Mouse (Mus musculus) lung, postnatal 0 days (tissue): ENCODE measurements at regions not wholly inside any gene's neighbourhood (a gene's known extent, or its start where the extent isn't known, plus 50 kb on each side); places are given as distances from the start of the nearest gene placed in this dataset.

Experiments
- ATAC-seq: fragments of 200-750 bp; cut with Nextera tagmentation; 2 replicates; pipeline ENCODE4 v1.8.0; 2017; ENCODE audit warnings: moderate library complexity
- DNase-seq: peaks from one replicate; pipeline ENCODE4 v3.0.0-alpha.2; 2016; ENCODE audit warnings: low spot score
- H3K27ac ChIP-seq: fragments of 300-500 bp; sonication (generic); 2 replicates; pipeline ENCODE4 v1.5.1; 2014; ENCODE audit warnings: antibody characterized with exemption, mild to moderate bottlenecking, low read length, mixed read lengths
- H3K27me3 ChIP-seq: fragments of 300-500 bp; sonication (generic); replicated peaks from 2 replicates; pipeline ENCODE4 v1.6.1; 2014; ENCODE audit warnings: low read length, mixed read lengths; ENCODE audit not compliant: insufficient read depth
- H3K36me3 ChIP-seq: fragments of 300-500 bp; sonication (generic); 2 replicates; pipeline ENCODE4 v1.6.1; 2014; ENCODE audit warnings: low read length, mixed read lengths; ENCODE audit not compliant: insufficient read depth
- H3K4me1 ChIP-seq: fragments of 300-500 bp; sonication (generic); 2 replicates; pipeline ENCODE4 v1.6.1; 2014; ENCODE audit warnings: antibody characterized with exemption, low read depth, low read length, mixed read lengths; ENCODE audit not compliant: insufficient read depth
- H3K4me2 ChIP-seq: fragments of 300-500 bp; sonication (generic); replicated peaks from 2 replicates; pipeline ENCODE4 v1.6.1; 2014; ENCODE audit warnings: low read depth, mild to moderate bottlenecking, low read length, moderate library complexity, mixed read lengths
- H3K4me3 ChIP-seq: fragments of 300-500 bp; sonication (generic); 2 replicates; pipeline ENCODE4 v1.5.1; 2014; ENCODE audit warnings: low read depth, low read length
- H3K9ac ChIP-seq: fragments of 300-500 bp; sonication (generic); replicated peaks from 2 replicates; pipeline ENCODE4 v1.6.1; 2014; ENCODE audit warnings: low read depth, mild to moderate bottlenecking
- H3K9me3 ChIP-seq: fragments of 300-500 bp; sonication (generic); 2 replicates; pipeline ENCODE4 v1.6.1; 2016; ENCODE audit warnings: low read length, mixed read lengths
- CTCF ChIP-seq: IDR thresholded peaks from 2 replicates; pipeline ENCODE4 v1.5.1; 2016; ENCODE audit warnings: antibody characterized with exemption, mild to moderate bottlenecking
- EP300 ChIP-seq: IDR thresholded peaks from 2 replicates; pipeline ENCODE4 v1.6.1; 2016; ENCODE audit warnings: antibody characterized with exemption, mild to moderate bottlenecking, control low read depth
- WGBS: fragments of 180-500 bp; shearing (Covaris S2); extraction: QIAGEN DNeasy Blood & Tissue Kit; methylation state at CpG from one replicate; pipeline ENCODE4 v1.1.7; 2014; 5-methylcytosine and 5-hydroxymethylcytosine counted together

- Histone ChIP-seq H3K9me3 (no peaks in the 10 kb centered on the region), H3K9ac (no peak overlapping the region), H3K4me2 (no peak overlapping the region), H3K27ac (no peak overlapping the region), H3K36me3 (no peaks in the 10 kb centered on the region), H3K4me3 (no peak overlapping the region), H3K4me1 (no peaks in the 10 kb centered on the region), H3K27me3 (no peaks in the 10 kb centered on the region)
- TF ChIP-seq CTCF (no peak), EP300 (no peak)
- no peak for DNase-seq
- no peak for ATAC-seq
Measured at GRCm38 (mm10) chr6:140953256-140953655, 224.2 kb downstream of the Gm11077 start.

GRCm38 (mm10) chr6:140953721-140954120 lies 224.6 kb downstream of the Gm11077 start:
- Histone ChIP-seq H3K36me3 (no peaks in the 10 kb centered on the region), H3K4me3 (no peak overlapping the region), H3K9me3 (no peaks in the 10 kb centered on the region), H3K27ac (no peak overlapping the region), H3K9ac (no peak overlapping the region), H3K27me3 (no peaks in the 10 kb centered on the region), H3K4me2 (no peak overlapping the region), H3K4me1 (no peaks in the 10 kb centered on the region)
- WGBS: 68% methylated on average over 1 of the region's 1 CpGs
- no peak for DNase-seq
- no peak for ATAC-seq
- TF ChIP-seq EP300: no peak
- no peak for TF ChIP-seq CTCF

- TF ChIP-seq CTCF (no peak), EP300 (peak; percentile 72)
- peak; percentile 89 for ATAC-seq
Measured at GRCm38 (mm10) chr6:140955751-140956521, 226.9 kb downstream of the Gm11077 start.

DNA sequence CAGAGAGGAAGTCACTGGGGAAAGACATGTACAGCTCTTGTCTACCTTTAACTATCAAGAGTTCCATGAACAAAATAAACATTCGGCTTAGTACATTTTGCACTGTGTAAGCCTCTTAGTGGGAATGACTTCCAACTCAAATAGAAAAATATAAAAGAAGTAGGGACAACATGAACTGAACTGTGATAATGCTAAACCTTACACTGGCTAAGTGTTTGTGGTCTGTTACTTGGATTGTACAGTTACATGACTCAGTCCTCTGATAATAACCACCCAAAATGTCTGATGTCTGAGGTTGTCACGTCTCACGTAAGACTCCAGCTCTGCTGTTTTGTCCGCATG lies 227.4 kb downstream of the Gm11077 start:
- WGBS: 46% methylated on average over 4 of the region's 4 CpGs
- peak overlapping the region; percentile 27; the same call in 1 of the 2 replicates for H3K4me2 ChIP-seq

More at GRCm38 (mm10) chr6:140955751-140956521, 226.9 kb downstream of the Gm11077 start:
- Histone ChIP-seq H3K9me3 (no peaks in the 10 kb centered on the region), H3K27ac (peak overlapping the region; percentile 64), H3K4me3 (no peak overlapping the region), H3K4me1 (no peaks in the 10 kb centered on the region), H3K4me2 (peak overlapping the region; percentile 27; the same call in 1 of the 2 replicates), H3K27me3 (no peaks in the 10 kb centered on the region), H3K9ac (no peak overlapping the region), H3K36me3 (no peaks in the 10 kb centered on the region)
- WGBS: 35% methylated on average over 13 of the region's 13 CpGs
- peak; percentile 70 for DNase-seq

GRCm38 (mm10) chr6:140961987-140962386 lies 232.9 kb downstream of the Gm11077 start:
- Histone ChIP-seq H3K4me2 (no peak overlapping the region), H3K4me3 (no peak overlapping the region), H3K27ac (no peak overlapping the region), H3K27me3 (no peaks in the 10 kb centered on the region), H3K9ac (no peak overlapping the region), H3K36me3 (no peaks in the 10 kb centered on the region), H3K4me1 (no peaks in the 10 kb centered on the region), H3K9me3 (no peaks in the 10 kb centered on the region)
- TF ChIP-seq EP300 (no peak), CTCF (no peak)
- WGBS: 75% methylated on average over 11 of the region's 11 CpGs
- ATAC-seq (no peak), DNase-seq (no peak)

More for the DNA sequence above, 227.4 kb downstream of the Gm11077 start:
- TF ChIP-seq EP300 (no peak), CTCF (no peak)
- Histone ChIP-seq H3K9me3 (no peaks in the 10 kb centered on the region), H3K4me3 (no peak overlapping the region), H3K9ac (no peak overlapping the region), H3K36me3 (no peaks in the 10 kb centered on the region), H3K27ac (peak overlapping the region; percentile 64), H3K27me3 (no peaks in the 10 kb centered on the region), H3K4me1 (no peaks in the 10 kb centered on the region)
- peak; percentile 46 for ATAC-seq
- DNase-seq: no peak

DNA sequence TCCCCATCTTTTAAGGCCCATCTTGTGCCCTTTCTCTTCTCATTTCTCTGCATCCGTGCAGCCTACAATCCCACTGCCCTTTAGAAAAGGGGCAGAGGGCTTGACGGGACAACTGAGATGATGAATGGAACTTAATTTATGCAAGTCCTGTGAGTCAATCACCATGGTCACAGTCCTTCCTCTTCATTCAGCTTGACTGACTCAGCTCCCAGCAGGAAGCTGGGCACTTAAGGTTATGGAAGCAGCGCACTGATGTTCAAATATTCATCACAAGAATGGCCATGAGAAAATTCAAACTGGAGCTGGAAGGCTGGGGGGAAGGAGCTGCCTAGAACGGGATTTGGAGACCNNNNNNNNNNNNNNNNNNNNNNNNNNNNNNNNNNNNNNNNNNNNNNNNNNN lies 233.5 kb downstream of the Gm11077 start:
- Histone ChIP-seq H3K4me3 (no peak overlapping the region), H3K27me3 (no peaks in the 10 kb centered on the region), H3K4me2 (no peak overlapping the region), H3K27ac (no peak overlapping the region), H3K4me1 (no peaks in the 10 kb centered on the region), H3K36me3 (no peaks in the 10 kb centered on the region), H3K9me3 (no peaks in the 10 kb centered on the region), H3K9ac (no peak overlapping the region)
- no peak for TF ChIP-seq CTCF
- TF ChIP-seq EP300: no peak
- 62% methylated on average over 4 of the region's 4 CpGs for WGBS
- ATAC-seq: no peak
- DNase-seq: no peak

DNA sequence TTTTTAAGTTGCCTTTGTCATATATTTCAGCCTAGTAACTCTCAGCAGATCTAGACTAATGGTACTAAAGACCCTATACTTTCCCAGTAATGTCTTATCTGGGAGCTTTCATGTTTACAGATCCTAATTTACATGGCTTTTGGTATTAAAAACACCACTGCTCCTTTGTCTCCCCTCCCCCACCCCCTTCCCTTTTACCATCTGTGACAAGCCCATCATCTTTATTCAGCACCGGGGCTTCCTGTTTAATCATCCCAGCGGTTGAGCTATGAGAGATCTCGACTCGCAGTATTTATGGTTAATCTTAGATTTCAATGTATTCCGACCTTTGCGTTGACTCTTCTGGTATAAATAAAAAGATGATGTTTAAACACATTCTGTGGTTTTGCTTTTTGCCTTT lies 244.6 kb downstream of the Gm11077 start:
- no peaks in the 10 kb centered on the region for H3K36me3 ChIP-seq
- no peaks in the 10 kb centered on the region for H3K4me1 ChIP-seq
- TF ChIP-seq EP300: no peak
- TF ChIP-seq CTCF: no peak
- DNase-seq: no peak
- no peak overlapping the region for H3K4me2 ChIP-seq
- no peaks in the 10 kb centered on the region for H3K27me3 ChIP-seq
- H3K4me3 ChIP-seq: no peak overlapping the region
- no peaks in the 10 kb centered on the region for H3K9me3 ChIP-seq
- no peak overlapping the region for H3K27ac ChIP-seq
- ATAC-seq: no peak
- WGBS: 40% methylated on average over 6 of the region's 6 CpGs
- no peak overlapping the region for H3K9ac ChIP-seq
